Comparison of ENCODE assay signal across 7 mouse cellular contexts in genomic region chr5:53266931-53267853, GRCm38 (mm10). TPM values are rescaled to one million over a fixed set of nuclear protein-coding genes. Genes with fewer than 3 reads are reported as not detected.
DNase-seq lines count a peak whose midpoint lies in the region; ATAC-seq and TF ChIP-seq lines count a peak whose summit lies in the region.

Smim20 (plus strand) TSS chr5:53267083.

- H3K27ac ChIP-seq in intestine, postnatal 0 days (ENCODE audit: low read depth, low read length), result peak within 1 kb of the TSS; percentile 84
- peak within 1 kb of the TSS; percentile 56 for H3K27ac ChIP-seq in limb, embryonic 11.5 days (replicated peaks; ENCODE audit: low read depth, low read length)
- peak within 1 kb of the TSS; percentile 67 for H3K27ac ChIP-seq in midbrain, embryonic 14.5 days (replicated peaks; ENCODE audit: low read depth, low read length)

- H3K36me3 ChIP-seq in intestine, postnatal 0 days (ENCODE audit: control insufficient read depth, insufficient read depth), result no peaks in the 10 kb centered on the region
- H3K36me3 ChIP-seq in limb, embryonic 11.5 days (ENCODE audit: control insufficient read depth, insufficient read depth, low read length), result no peaks in the 10 kb centered on the region
- H3K36me3 ChIP-seq in midbrain, embryonic 14.5 days (ENCODE audit: control insufficient read depth, insufficient read depth, low read length), result no peaks in the 10 kb centered on the region

- 0 out of 2 replicates have a peak, but pooled peaks cover 12% of the 10 kb centered on the region for H3K4me1 ChIP-seq in intestine, postnatal 0 days (replicated peaks; ENCODE audit: control insufficient read depth, insufficient read depth, low read length)
- H3K4me1 ChIP-seq in limb, embryonic 11.5 days (ENCODE audit: control insufficient read depth, insufficient read depth, low read length), result peaks cover 4% of the 10 kb centered on the region; the same call in 1 of the 2 replicates
- peaks cover 6% of the 10 kb centered on the region; the same call in 1 of the 2 replicates for H3K4me1 ChIP-seq in midbrain, embryonic 14.5 days (ENCODE audit: control insufficient read depth, insufficient read depth, low read length)

- ATAC-seq in intestine, postnatal 0 days, result peak; percentile 96
- peak; percentile 89 for ATAC-seq in limb, embryonic 11.5 days (ENCODE audit: insufficient number of reproducible peaks, low FRiP score, low TSS enrichment, low read depth)
- peak; percentile 93 for ATAC-seq in midbrain, embryonic 14.5 days (ENCODE audit: low FRiP score, low TSS enrichment)

- H3K9ac ChIP-seq in intestine, postnatal 0 days (ENCODE audit: low read depth, low read length), result peak within 1 kb of the TSS; percentile 67
- H3K9ac ChIP-seq in limb, embryonic 11.5 days (ENCODE audit: low read length), result peak within 1 kb of the TSS; percentile 65
- H3K9ac ChIP-seq in midbrain, embryonic 14.5 days (replicated peaks; ENCODE audit: low read length), result peak within 1 kb of the TSS; percentile 60

- TF ChIP-seq CTCF in intestine, postnatal 0 days (IDR thresholded peaks at IDR 0.05; ENCODE audit: low read depth), result peak; percentile 31; the same call in 1 of the 2 replicates

- peak within 1 kb of the TSS; percentile 60 for H3K4me3 ChIP-seq in intestine, postnatal 0 days (ENCODE audit: low read depth, low read length)
- H3K4me3 ChIP-seq in limb, embryonic 11.5 days (ENCODE audit: low read depth, low read length), result peak within 1 kb of the TSS; percentile 55
- H3K4me3 ChIP-seq in midbrain, embryonic 14.5 days (replicated peaks; ENCODE audit: low read depth, low read length), result peak within 1 kb of the TSS; percentile 56

- WGBS in intestine, postnatal 0 days, result 11% methylated on average over 53 of the region's 53 CpGs
- 11% methylated on average over 53 of the region's 53 CpGs for WGBS in limb, embryonic 11.5 days
- WGBS in midbrain, embryonic 14.5 days, result 13% methylated on average over 49 of the region's 53 CpGs

- peak; percentile 75 for DNase-seq in adrenal gland, adult 8-10 months
- DNase-seq in embryo, embryonic 9.5 days (ENCODE audit: extremely low spot score), result peak; percentile 94
- peak; percentile 75 to 86 for DNase-seq in gastrocnemius, postnatal 4 days (ENCODE audit: low spot score in 2 of 2)
- DNase-seq in limb, embryonic 11.5 days (ENCODE audit: low spot score), result peak; percentile 92
- peak; percentile 90 for DNase-seq in midbrain, embryonic 14.5 days
- peak; percentile 81 to 91 for DNase-seq in spleen, adult 18-20 months

- H3K27me3 ChIP-seq in intestine, postnatal 0 days (replicated peaks; ENCODE audit: control insufficient read depth, insufficient read depth, low read length), result no peaks in the 10 kb centered on the region
- no peaks in the 10 kb centered on the region for H3K27me3 ChIP-seq in limb, embryonic 11.5 days (ENCODE audit: control insufficient read depth, insufficient read depth, low read length)
- H3K27me3 ChIP-seq in midbrain, embryonic 14.5 days (ENCODE audit: control insufficient read depth, insufficient read depth, low read length), result no peaks in the 10 kb centered on the region

- H3K9me3 ChIP-seq in intestine, postnatal 0 days (ENCODE audit: control insufficient read depth), result no peaks in the 10 kb centered on the region
- H3K9me3 ChIP-seq in limb, embryonic 11.5 days (ENCODE audit: control insufficient read depth, low read length), result no peaks in the 10 kb centered on the region
- no peaks in the 10 kb centered on the region for H3K9me3 ChIP-seq in midbrain, embryonic 14.5 days (ENCODE audit: control insufficient read depth, low read length)

- H3K4me2 ChIP-seq in intestine, postnatal 0 days (replicated peaks; ENCODE audit: low read depth), result peak within 1 kb of the TSS; percentile 83
- H3K4me2 ChIP-seq in limb, embryonic 11.5 days (ENCODE audit: low read depth, severe bottlenecking), result peak within 1 kb of the TSS; percentile 67
- peak within 1 kb of the TSS; percentile 80 for H3K4me2 ChIP-seq in midbrain, embryonic 14.5 days (ENCODE audit: low read length)

RNA-seq across cellular contexts. Expression of gene Smim20, which starts in this region (rescaled TPM):
- total RNA-seq in adrenal gland, adult 8-10 months (2022), result 10 to 100 TPM; 55.6 to 62.9 (median 59.5) TPM
- 10 to 100 TPM; 87.0 to 90.8 TPM for total RNA-seq in gastrocnemius, postnatal 4 days (2021)
- 160 and 162 TPM in 2 replicates for polyA plus RNA-seq in intestine, postnatal 0 days (2015; fragmentation: Nextera tagmentation; extraction: Ambion mirVana)
- 58.1 and 59.0 TPM in 2 replicates for polyA plus RNA-seq in limb, embryonic 11.5 days (2014; fragmentation: Nextera tagmentation; extraction: Ambion mirVana)
- 91.5 and 93.7 TPM in 2 replicates for polyA plus RNA-seq in midbrain, embryonic 14.5 days (2014; fragmentation: Nextera tagmentation; extraction: Ambion mirVana)

Comparison
In these comparisons a context has a peak if more than half of its experiments do, and no peak if none do; other contexts are left out.
1. Peak in every context shown above with its lines: DNase-seq, ATAC-seq, H3K4me3 ChIP-seq and H3K27ac ChIP-seq.